Mouse (Mus musculus): ENCODE results near the gene Bicc1.

DNA sequence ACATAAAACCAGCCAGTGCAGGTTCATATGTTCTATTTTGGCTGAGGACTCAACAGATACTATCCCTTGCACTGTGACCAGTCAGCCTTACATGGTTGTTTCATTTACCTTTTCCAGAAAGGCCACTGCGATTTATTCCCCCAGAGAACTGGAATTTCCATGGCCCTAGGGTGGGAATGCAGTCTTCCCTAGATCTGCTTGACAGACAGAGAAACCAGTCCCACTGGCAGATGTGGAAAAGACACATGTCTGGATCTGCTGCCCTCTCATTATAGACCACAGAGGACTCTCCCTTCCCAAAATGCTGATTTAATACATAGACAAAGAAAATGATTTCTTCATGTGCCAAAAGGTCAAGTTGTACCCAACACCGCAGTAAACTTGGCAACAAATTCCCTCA is 156.6 kb downstream of the Bicc1 start:
- TF ChIP-seq CTCF (IDR thresholded peaks at IDR 0.05; ENCODE audit: low read depth, low read length): no peak
- no peak for TF ChIP-seq POLR2A (IDR thresholded peaks at IDR 0.05; ENCODE audit: extremely low read depth, insufficient read depth, low read length)
